Mouse (Mus musculus) spleen, adult 2 months (tissue): Measurements from ENCODE around the gene Camsap2.

Experiments used
- CTCF ChIP-seq: fragments of 200-500 bp; IDR thresholded peaks from 2 replicates; pipeline ENCODE4 v1.5.1; 2011; ENCODE audit warnings: mild to moderate bottlenecking, inconsistent platforms; ENCODE audit not compliant: insufficient read depth, insufficient read length, insufficient replicate concordance; ENCODE audit errors: extremely low read depth
- POLR2A ChIP-seq: fragments of 200-500 bp; IDR thresholded peaks from 2 replicates; pipeline ENCODE4 v1.6.1; 2011; ENCODE audit warnings: low read depth, low read length, inconsistent platforms

GRCm38 (mm10) chr1:136233892-136234594 is 111.9 kb downstream of the Camsap2 start, which contains the start of gene Inava:
- TF ChIP-seq CTCF (no peak), POLR2A (no peak)
